Mouse (Mus musculus): ENCODE measurements around the gene Coq8a.

Coq8a gene

GRCm38 (mm10) chr1:180175635-180176034 is 23.8 kb downstream of the Coq8a start:
- in situ Hi-C loops (cut with MseI, MboI): loop anchor here (5.0 kb wide), 1 partner anchor 42 kb away; no protein-coding TSS in a partner anchor

GRCm38 (mm10) chr1:180175167-180175566 is 24.2 kb downstream of the Coq8a start:
- in situ Hi-C loops (cut with MseI, MboI): loop anchor here (5.0 kb wide), 1 partner anchor 42 kb away; no protein-coding TSS in a partner anchor

- in situ Hi-C loops (cut with MseI, MboI): loop anchor here (5.0 kb wide), 1 partner anchor 43 kb away; no protein-coding TSS in a partner anchor
Observed at GRCm38 (mm10) chr1:180174718-180175117, 24.7 kb downstream of the Coq8a start.

- in situ Hi-C loops (cut with MseI, MboI): no loop called here
Observed at GRCm38 (mm10) chr1:180173017-180173416, 26.4 kb downstream of the Coq8a start.

- in situ Hi-C loops (cut with MseI, MboI): no loop called here
Observed at GRCm38 (mm10) chr1:180172600-180172999, 26.8 kb downstream of the Coq8a start.

- in situ Hi-C loops (cut with MseI, MboI): no loop called here
Observed at GRCm38 (mm10) chr1:180171883-180172282, 27.5 kb downstream of the Coq8a start.

- in situ Hi-C loops (cut with MseI, MboI): no loop called here
Observed at GRCm38 (mm10) chr1:180170071-180170470, 29.3 kb downstream of the Coq8a start.

GRCm38 (mm10) chr1:180169161-180169560 is 30.2 kb downstream of the Coq8a start:
- in situ Hi-C loops (cut with MseI, MboI): no loop called here

GRCm38 (mm10) chr1:180168294-180168693 is 31.1 kb downstream of the Coq8a start:
- in situ Hi-C loops (cut with MseI, MboI): no loop called here

GRCm38 (mm10) chr1:180166533-180166932 is 32.9 kb downstream of the Coq8a start:
- in situ Hi-C loops (cut with MseI, MboI): no loop called here

- in situ Hi-C loops (cut with MseI, MboI): no loop called here
Observed at GRCm38 (mm10) chr1:180162986-180163385, 36.4 kb downstream of the Coq8a start.

- in situ Hi-C loops (cut with MseI, MboI): no loop called here
Observed at GRCm38 (mm10) chr1:180161566-180162355, 37.6 kb downstream of the Coq8a start.

GRCm38 (mm10) chr1:180161160-180161559 is 38.2 kb downstream of the Coq8a start:
- in situ Hi-C loops (cut with MseI, MboI): no loop called here

- in situ Hi-C loops (cut with MseI, MboI): no loop called here
Observed at GRCm38 (mm10) chr1:180160545-180160944, 38.9 kb downstream of the Coq8a start.

GRCm38 (mm10) chr1:180158648-180159047 is 40.8 kb downstream of the Coq8a start:
- in situ Hi-C loops (cut with MseI, MboI): no loop called here

- in situ Hi-C loops (cut with MseI, MboI): no loop called here
Observed at GRCm38 (mm10) chr1:180151191-180151590, 48.2 kb downstream of the Coq8a start.

- in situ Hi-C loops (cut with MseI, MboI): no loop called here
Observed at GRCm38 (mm10) chr1:180148563-180148962, 50.8 kb downstream of the Coq8a start.

- in situ Hi-C loops (cut with MseI, MboI): no loop called here
Observed at GRCm38 (mm10) chr1:180148036-180148435, 51.4 kb downstream of the Coq8a start.

- in situ Hi-C loops (cut with MseI, MboI): no loop called here
Observed at GRCm38 (mm10) chr1:180140970-180141369, 58.4 kb downstream of the Coq8a start.

- in situ Hi-C loops (cut with MseI, MboI): no loop called here
Observed at GRCm38 (mm10) chr1:180139158-180139557, 60.2 kb downstream of the Coq8a start.

- in situ Hi-C loops (cut with MseI, MboI): no loop called here
Observed at GRCm38 (mm10) chr1:180132187-180132586, 67.2 kb downstream of the Coq8a start.

GRCm38 (mm10) chr1:180131402-180131801 is 68.0 kb downstream of the Coq8a start:
- in situ Hi-C loops (cut with MseI, MboI): no loop called here

GRCm38 (mm10) chr1:180128077-180128792 is 71.2 kb downstream of the Coq8a start:
- in situ Hi-C loops (cut with MseI, MboI): no loop called here

All from mouse trophoblast stem cell (cell line).